Mouse (Mus musculus) midbrain, embryonic 15.5 days (tissue): ENCODE results near the gene Trim62. TPM values are rescaled to one million over a fixed set of nuclear protein-coding genes. Genes with fewer than 3 reads are reported as not detected.
A peak's percentile ranks its signal among the peaks of the same experiment; 100 is the strongest.

Experiments
- ATAC-seq: fragments of 200-750 bp; cut with Nextera tagmentation; replicated peaks from 2 replicates; pipeline ENCODE4 v1.8.0; 2017; ENCODE audit warnings: moderate TSS enrichment
- H3K27ac ChIP-seq: fragments of 300-500 bp; sonication (generic); 2 replicates; pipeline ENCODE4 v1.5.1; 2015; ENCODE audit warnings: mild to moderate bottlenecking, inconsistent platforms
- H3K27me3 ChIP-seq: fragments of 300-500 bp; sonication (generic); replicated peaks from 2 replicates; pipeline ENCODE4 v1.6.1; 2015; ENCODE audit warnings: inconsistent platforms
- H3K36me3 ChIP-seq: fragments of 300-500 bp; sonication (generic); replicated peaks from 2 replicates; pipeline ENCODE4 v1.6.1; 2015; ENCODE audit warnings: inconsistent platforms
- H3K4me1 ChIP-seq: fragments of 300-500 bp; sonication (generic); 2 replicates; pipeline ENCODE4 v1.6.1; 2015; ENCODE audit warnings: inconsistent platforms
- H3K4me2 ChIP-seq: fragments of 300-500 bp; sonication (generic); 2 replicates; pipeline ENCODE4 v1.6.1; 2015; ENCODE audit warnings: inconsistent platforms, mild to moderate bottlenecking, moderate library complexity
- H3K4me3 ChIP-seq: fragments of 300-500 bp; sonication (generic); 2 replicates; pipeline ENCODE4 v1.5.1; 2015; ENCODE audit warnings: mild to moderate bottlenecking, inconsistent platforms
- H3K9ac ChIP-seq: fragments of 300-500 bp; sonication (generic); 2 replicates; pipeline ENCODE4 v1.6.1; 2015; ENCODE audit warnings: mild to moderate bottlenecking, inconsistent platforms
- H3K9me3 ChIP-seq: fragments of 300-500 bp; sonication (generic); 2 replicates; pipeline ENCODE4 v1.6.1; 2016; ENCODE audit warnings: inconsistent platforms
- WGBS: fragments of 180-500 bp; shearing (Covaris S2); methylation state at CpG from one replicate; pipeline ENCODE4 v1.1.7; 2015; ENCODE audit warnings: mixed read lengths; 5-methylcytosine and 5-hydroxymethylcytosine counted together
- polyA plus RNA-seq: library from polyadenylated mRNA; unstranded; fragments of >200 nt; fragmentation: Nextera tagmentation; extraction: Ambion mirVana; gene quantifications from 2 replicates; pipeline ENCODE4 v1.2.1, GENCODE M21; 2015

Gene Trim62
- 21.3 and 21.5 TPM in 2 replicates for polyA plus RNA-seq

DNA sequence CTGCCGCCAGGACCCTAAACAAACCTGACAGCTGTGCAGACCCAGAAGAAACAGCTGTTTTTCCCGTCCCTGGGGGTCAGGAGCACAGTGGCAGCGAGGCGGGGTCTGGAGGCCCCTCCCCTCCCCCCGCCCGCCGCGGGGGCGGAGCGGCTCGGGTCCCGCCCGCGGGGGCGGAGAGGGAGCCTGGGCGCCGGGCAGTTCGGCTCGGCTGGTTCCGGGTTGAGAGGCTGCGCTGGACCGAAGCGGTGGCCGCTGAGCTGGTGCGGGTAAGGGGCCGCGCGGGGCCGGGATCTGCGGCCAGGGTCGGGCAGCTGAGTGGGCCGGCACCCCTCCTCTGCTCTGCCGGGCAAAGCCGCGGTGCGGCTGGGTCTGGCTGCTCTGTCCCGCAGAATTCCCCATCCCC lies at the start of gene Trim62:
Trim62 (plus strand) TSS at position 202 of the 403 bp plus-strand sequence.
- H3K4me3 ChIP-seq, result peak within 1 kb of the TSS; percentile 70
- peaks cover 54% of the 10 kb centered on the region for H3K4me1 ChIP-seq
- no peaks in the 10 kb centered on the region for H3K27me3 ChIP-seq
- peak; percentile 64 for ATAC-seq
- H3K9me3 ChIP-seq, result no peaks in the 10 kb centered on the region
- H3K36me3 ChIP-seq, result no peaks in the 10 kb centered on the region
- peak within 1 kb of the TSS; percentile 77 for H3K9ac ChIP-seq
- under 1% methylated on average over 36 of the region's 37 CpGs for WGBS
- H3K4me2 ChIP-seq, result peak within 1 kb of the TSS; percentile 82
- peak within 1 kb of the TSS; percentile 79 for H3K27ac ChIP-seq

GRCm38 (mm10) chr4:128838202-128838601 lies 45.2 kb upstream of the Trim62 start:
- 62% methylated on average over 5 of the region's 5 CpGs for WGBS
- H3K4me1 ChIP-seq, result no peaks in the 10 kb centered on the region; the same call in 1 of the 2 replicates

DNA sequence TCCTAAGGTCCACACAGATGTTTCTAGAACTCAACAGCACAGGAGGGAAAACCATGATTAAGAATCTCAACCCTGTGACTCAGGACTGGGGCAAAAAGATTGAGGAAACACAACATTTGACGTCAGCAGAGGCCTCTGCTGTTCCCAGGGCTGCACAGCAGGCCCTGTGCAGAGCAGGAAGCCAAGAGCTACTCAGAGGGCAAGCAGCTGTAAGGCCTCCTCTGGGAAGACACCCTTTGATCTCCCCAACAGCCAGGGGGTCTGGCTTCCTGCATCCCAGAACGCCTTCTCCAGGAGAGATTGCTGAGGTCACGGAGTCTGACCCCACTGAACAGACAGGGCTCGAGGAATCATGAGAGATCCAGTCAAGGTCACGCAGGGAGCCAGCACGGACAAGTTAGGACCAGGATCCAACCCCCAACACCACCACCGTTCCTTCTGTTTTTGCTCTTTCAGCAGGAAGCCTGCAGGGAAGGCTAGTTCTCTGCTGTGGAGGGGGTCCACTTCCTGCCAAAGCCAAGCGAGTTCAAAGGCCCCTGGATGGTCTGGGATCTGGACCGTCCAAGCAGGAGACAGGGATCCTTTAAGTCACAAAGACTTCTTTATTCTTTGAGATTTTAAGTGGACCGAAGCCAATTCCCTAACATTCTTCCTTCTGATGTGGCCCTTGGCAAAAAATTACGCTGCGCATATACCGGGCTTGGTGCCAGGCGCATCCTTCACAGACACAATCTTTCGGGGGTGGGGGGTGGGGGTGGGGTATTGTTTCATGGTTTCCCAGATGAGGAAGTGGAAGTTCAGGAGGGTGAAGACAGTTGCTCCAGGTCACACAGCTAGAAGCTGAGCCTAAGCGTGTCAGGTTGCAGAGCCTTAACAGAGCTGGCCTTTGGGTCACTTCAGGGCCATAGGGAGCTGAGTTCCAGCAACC lies 43.3 kb upstream of the Trim62 start:
- peaks cover 4% of the 10 kb centered on the region; the same call in 1 of the 2 replicates for H3K4me1 ChIP-seq
- WGBS, result 54% methylated on average over 16 of the region's 16 CpGs
- no peak overlapping the region for H3K4me2 ChIP-seq
- no peak for ATAC-seq
- no peak overlapping the region for H3K4me3 ChIP-seq
- no peak overlapping the region for H3K9ac ChIP-seq
- H3K27me3 ChIP-seq, result no peaks in the 10 kb centered on the region
- no peaks in the 10 kb centered on the region for H3K9me3 ChIP-seq
- no peaks in the 10 kb centered on the region for H3K36me3 ChIP-seq
- peak overlapping the region; percentile 39; the same call in 1 of the 2 replicates for H3K27ac ChIP-seq

More at GRCm38 (mm10) chr4:128838202-128838601, 45.2 kb upstream of the Trim62 start:
- Histone ChIP-seq H3K27me3 (no peaks in the 10 kb centered on the region), H3K27ac (no peak overlapping the region), H3K9me3 (no peaks in the 10 kb centered on the region), H3K36me3 (no peaks in the 10 kb centered on the region), H3K9ac (no peak overlapping the region), H3K4me3 (no peak overlapping the region), H3K4me2 (no peak overlapping the region)
- no peak for ATAC-seq

DNA sequence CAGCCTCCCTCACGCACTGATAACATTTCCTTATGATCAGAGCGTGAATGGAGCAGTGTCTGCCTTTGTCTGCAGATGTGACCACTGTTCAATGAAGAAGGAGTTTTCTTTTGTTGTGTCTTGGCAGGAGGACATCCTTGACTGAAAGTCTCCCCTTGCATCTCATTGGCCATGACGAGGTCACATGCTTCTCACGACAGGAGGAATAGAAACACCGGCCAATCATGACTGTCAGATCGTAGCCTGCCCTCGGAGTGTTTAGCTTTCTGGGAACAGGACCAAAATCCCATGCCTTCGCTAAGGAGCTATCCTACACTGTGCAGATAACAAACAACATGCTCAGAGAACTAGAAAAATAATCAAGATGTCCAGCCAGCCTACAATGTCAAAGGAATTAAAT lies 42.1 kb upstream of the Trim62 start:
- no peak for ATAC-seq
- Histone ChIP-seq H3K9ac (no peak overlapping the region), H3K9me3 (no peaks in the 10 kb centered on the region), H3K4me2 (no peak overlapping the region), H3K27me3 (no peaks in the 10 kb centered on the region), H3K4me3 (no peak overlapping the region), H3K27ac (no peak overlapping the region), H3K4me1 (peaks cover 4% of the 10 kb centered on the region; the same call in 1 of the 2 replicates), H3K36me3 (no peaks in the 10 kb centered on the region)
- WGBS, result 34% methylated on average over 8 of the region's 8 CpGs

DNA sequence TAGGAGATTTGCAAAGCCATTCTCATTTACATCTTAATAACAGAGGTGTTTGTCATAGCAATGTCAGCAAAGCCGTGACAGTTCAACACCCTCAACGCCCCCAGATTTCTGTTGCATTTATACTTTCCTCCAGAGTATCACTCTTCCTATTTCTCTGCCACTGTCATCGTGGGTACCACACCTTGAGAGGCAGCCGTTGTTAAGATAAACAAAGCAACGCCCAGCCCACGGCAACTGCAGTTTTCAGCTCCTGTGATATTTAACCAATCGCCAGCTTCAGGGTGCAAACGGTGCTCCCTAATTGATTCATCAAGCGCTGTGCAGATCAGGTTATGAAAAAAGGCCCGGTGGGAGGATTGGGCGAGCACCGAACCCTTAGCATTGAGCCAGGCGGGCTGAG lies 38.8 kb upstream of the Trim62 start:
- Histone ChIP-seq H3K9ac (no peak overlapping the region), H3K9me3 (no peaks in the 10 kb centered on the region), H3K27me3 (no peaks in the 10 kb centered on the region), H3K4me2 (no peak overlapping the region), H3K4me3 (no peak overlapping the region), H3K36me3 (no peaks in the 10 kb centered on the region), H3K4me1 (peaks cover 4% of the 10 kb centered on the region; the same call in 1 of the 2 replicates), H3K27ac (no peak overlapping the region)
- no peak for ATAC-seq
- 32% methylated on average over 13 of the region's 13 CpGs for WGBS

- Histone ChIP-seq H3K27ac (no peak overlapping the region), H3K9ac (no peak overlapping the region), H3K4me1 (peaks cover 4% of the 10 kb centered on the region; the same call in 1 of the 2 replicates), H3K4me2 (no peak overlapping the region), H3K36me3 (no peaks in the 10 kb centered on the region), H3K27me3 (no peaks in the 10 kb centered on the region), H3K4me3 (no peak overlapping the region), H3K9me3 (no peaks in the 10 kb centered on the region)
- ATAC-seq, result no peak
- 71% methylated on average over 12 of the region's 12 CpGs for WGBS
These were observed 37.9 kb upstream of the Trim62 start for GRCm38 (mm10) chr4:128845367-128845973.

- H3K4me3 ChIP-seq, result no peak overlapping the region
- H3K27ac ChIP-seq, result no peak overlapping the region
- no peaks in the 10 kb centered on the region for H3K27me3 ChIP-seq
- no peak overlapping the region for H3K4me2 ChIP-seq
- H3K9ac ChIP-seq, result no peak overlapping the region
- 93% methylated on average over 3 of the region's 3 CpGs for WGBS
- 0 out of 2 replicates have a peak, but pooled peaks cover 4% of the 10 kb centered on the region for H3K4me1 ChIP-seq
- H3K36me3 ChIP-seq, result no peaks in the 10 kb centered on the region
- no peaks in the 10 kb centered on the region for H3K9me3 ChIP-seq
- no peak for ATAC-seq
These were observed 34.4 kb upstream of the Trim62 start for GRCm38 (mm10) chr4:128848961-128849360.

- WGBS, result 73% methylated on average over 7 of the region's 7 CpGs
These were observed 33.7 kb upstream of the Trim62 start for GRCm38 (mm10) chr4:128849686-128850085.

DNA sequence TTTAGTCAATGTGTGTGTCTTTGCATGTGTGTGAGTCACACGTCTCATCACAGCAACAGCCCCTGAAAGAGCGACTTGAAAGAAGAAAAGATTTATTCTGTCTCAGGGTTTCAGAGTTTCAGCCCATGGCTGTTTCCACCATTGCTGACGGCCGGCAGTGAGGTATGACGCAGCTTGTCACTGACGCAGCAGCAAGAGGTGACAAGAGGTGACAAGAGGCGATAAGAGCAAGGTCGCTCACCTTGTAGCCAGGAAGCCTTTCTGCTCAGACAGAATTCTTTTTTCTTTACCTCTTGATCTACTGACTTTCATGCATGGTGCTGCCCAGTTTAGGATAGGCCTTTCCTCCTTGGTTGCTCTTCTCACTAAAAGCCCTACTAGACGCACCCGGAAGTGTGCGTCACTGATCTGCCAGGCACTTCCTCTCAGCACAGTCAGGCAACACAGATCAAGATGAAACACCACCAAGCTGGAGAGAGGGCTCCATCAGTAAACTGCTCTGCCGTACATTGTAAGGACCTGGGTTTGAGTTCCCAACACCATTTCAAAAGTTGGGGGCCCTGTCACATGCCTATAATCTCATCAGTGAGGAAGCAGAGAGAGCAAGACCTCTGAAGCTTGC lies 31.0 kb upstream of the Trim62 start:
- H3K4me3 ChIP-seq, result no peak overlapping the region
- no peak for ATAC-seq
- 92% methylated on average over 12 of the region's 12 CpGs for WGBS

More at GRCm38 (mm10) chr4:128849686-128850085, 33.7 kb upstream of the Trim62 start:
- Histone ChIP-seq H3K9ac (no peak overlapping the region), H3K27me3 (no peaks in the 10 kb centered on the region), H3K9me3 (no peaks in the 10 kb centered on the region), H3K4me3 (no peak overlapping the region), H3K27ac (no peak overlapping the region), H3K36me3 (no peaks in the 10 kb centered on the region), H3K4me2 (no peak overlapping the region), H3K4me1 (0 out of 2 replicates have a peak, but pooled peaks cover 2% of the 10 kb centered on the region)
- no peak for ATAC-seq

GRCm38 (mm10) chr4:128853117-128853516 lies 30.3 kb upstream of the Trim62 start:
- H3K9ac ChIP-seq, result no peak overlapping the region
- no peak overlapping the region for H3K4me2 ChIP-seq
- H3K36me3 ChIP-seq, result no peaks in the 10 kb centered on the region
- no peaks in the 10 kb centered on the region for H3K27me3 ChIP-seq
- no peaks in the 10 kb centered on the region for H3K9me3 ChIP-seq
- H3K4me3 ChIP-seq, result no peak overlapping the region
- WGBS, result 66% methylated on average over 11 of the region's 11 CpGs
- no peaks in the 10 kb centered on the region for H3K4me1 ChIP-seq
- no peak overlapping the region for H3K27ac ChIP-seq
- ATAC-seq, result no peak

More for the DNA sequence above, 31.0 kb upstream of the Trim62 start:
- Histone ChIP-seq H3K36me3 (no peaks in the 10 kb centered on the region), H3K4me2 (no peak overlapping the region), H3K9me3 (no peaks in the 10 kb centered on the region), H3K27ac (no peak overlapping the region), H3K9ac (no peak overlapping the region), H3K27me3 (no peaks in the 10 kb centered on the region), H3K4me1 (no peaks in the 10 kb centered on the region)

- no peaks in the 10 kb centered on the region for H3K27me3 ChIP-seq
- H3K4me3 ChIP-seq, result no peak overlapping the region
- ATAC-seq, result no peak
- no peaks in the 10 kb centered on the region for H3K9me3 ChIP-seq
- H3K27ac ChIP-seq, result no peak overlapping the region
- no peaks in the 10 kb centered on the region for H3K36me3 ChIP-seq
- 73% methylated on average over 4 of the region's 4 CpGs for WGBS
- no peak overlapping the region for H3K4me2 ChIP-seq
- no peak overlapping the region for H3K9ac ChIP-seq
- H3K4me1 ChIP-seq, result no peaks in the 10 kb centered on the region
These were observed 27.8 kb upstream of the Trim62 start for GRCm38 (mm10) chr4:128855613-128856040.

GRCm38 (mm10) chr4:128857212-128857611 lies 26.2 kb upstream of the Trim62 start:
- no peak overlapping the region for H3K4me2 ChIP-seq
- no peak for ATAC-seq
- H3K27ac ChIP-seq, result no peak overlapping the region
- no peaks in the 10 kb centered on the region for H3K27me3 ChIP-seq
- H3K4me3 ChIP-seq, result no peak overlapping the region
- H3K9me3 ChIP-seq, result no peaks in the 10 kb centered on the region
- 66% methylated on average over 2 of the region's 2 CpGs for WGBS
- no peak overlapping the region for H3K9ac ChIP-seq
- no peaks in the 10 kb centered on the region; the same call in 1 of the 2 replicates for H3K4me1 ChIP-seq
- no peaks in the 10 kb centered on the region for H3K36me3 ChIP-seq
